Mouse (Mus musculus): ENCODE measurements around the gene Ptprt. TPM values are rescaled to one million over a fixed set of nuclear protein-coding genes. Genes with fewer than 3 reads are reported as not detected.

The Ptprt gene
- total RNA-seq (2021), result 100 to 1,000 TPM in 1 of 2 experiments, 10 to 100 TPM in 1; 94.2 to 103 TPM

DNA sequence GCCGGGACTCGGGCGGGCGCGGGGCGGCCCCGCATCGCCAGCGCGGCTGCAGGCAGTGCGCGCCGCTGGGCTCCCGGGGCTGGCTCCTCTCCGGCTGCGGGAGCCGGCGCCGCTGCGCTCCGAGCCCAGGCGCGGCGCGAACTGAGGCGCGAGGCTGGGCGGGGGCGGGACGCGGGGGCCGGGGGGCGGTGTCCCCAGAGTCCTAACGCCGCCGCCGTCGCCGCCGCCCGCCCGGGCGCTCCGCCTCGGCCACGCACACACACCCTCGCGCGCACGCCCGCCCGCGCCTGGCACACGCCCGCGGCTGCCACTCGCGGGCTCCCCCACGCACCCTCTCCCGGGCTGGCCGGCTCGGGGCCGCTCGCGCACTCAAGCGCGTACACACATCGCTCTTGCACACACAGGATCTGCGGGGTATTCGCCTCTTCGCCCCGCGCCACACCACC is at the start of gene Ptprt:
TSS of gene Ptprt (minus strand) at position 207 of the 446 bp plus-strand sequence.
- peak; percentile 58 to 65 for DNase-seq (ENCODE audit: low spot score in 2 of 2)

GRCm38 (mm10) chr2:162710443-162710842 is 49.5 kb upstream of the Ptprt start:
- no peak for DNase-seq (ENCODE audit: low spot score in 2 of 2)
- intact Hi-C loops (cut with DNase I), result loop anchor here (5.0 kb wide), 2 partner anchors 72 to 177 kb away; no protein-coding TSS in a partner anchor

More for the DNA sequence above, at the start of gene Ptprt:
- intact Hi-C loops (cut with DNase I), result loop anchor here (5.0 kb wide), 2 partner anchors 251 to 364 kb away; no protein-coding TSS in a partner anchor

GRCm38 (mm10) chr2:162699691-162700090 is 38.7 kb upstream of the Ptprt start:
- intact Hi-C loops (cut with DNase I), result no loop called here
- DNase-seq (ENCODE audit: low spot score in 2 of 2), result no peak

DNA sequence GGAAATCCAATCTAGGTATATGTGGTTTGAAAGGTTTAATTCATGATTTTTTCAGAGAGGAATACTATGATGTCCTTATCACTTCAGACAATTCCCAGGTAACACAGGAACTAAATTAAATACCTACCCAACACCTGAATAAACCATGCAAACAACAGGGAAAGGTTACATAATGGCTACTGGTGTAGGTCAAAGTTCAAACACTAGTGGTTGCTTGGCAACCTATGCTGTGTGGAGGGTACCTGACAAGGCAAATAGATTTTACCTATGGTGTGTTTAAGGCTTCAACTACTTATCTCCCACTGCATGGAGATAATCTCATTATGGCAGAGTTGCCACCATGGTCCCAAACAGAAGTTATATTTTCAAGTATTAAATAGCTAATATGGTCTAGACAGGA is 38.1 kb upstream of the Ptprt start:
- intact Hi-C loops (cut with DNase I), result no loop called here
- no peak for DNase-seq (ENCODE audit: low spot score in 2 of 2)

DNA sequence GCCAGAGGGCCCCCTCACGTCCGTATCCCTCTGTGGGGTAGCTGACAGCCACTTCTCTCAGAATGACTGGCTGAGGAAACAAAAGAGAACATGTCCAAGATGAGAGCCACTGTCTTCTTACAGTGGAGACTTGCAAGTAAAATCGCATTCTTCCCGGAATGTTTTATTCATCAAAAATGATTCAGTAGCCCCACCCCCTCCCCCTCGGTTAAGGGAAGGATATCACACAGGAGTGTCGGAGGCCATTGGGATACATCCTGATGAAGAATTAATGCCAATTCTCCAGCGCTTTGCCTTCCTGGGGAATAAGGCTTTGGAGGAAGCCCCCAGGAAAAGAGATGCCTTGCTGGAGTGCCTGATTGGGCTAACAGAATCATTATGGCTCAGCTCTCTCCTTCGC is 37.1 kb upstream of the Ptprt start:
- intact Hi-C loops (cut with DNase I), result no loop called here
- no peak for DNase-seq (ENCODE audit: low spot score in 2 of 2)

DNA sequence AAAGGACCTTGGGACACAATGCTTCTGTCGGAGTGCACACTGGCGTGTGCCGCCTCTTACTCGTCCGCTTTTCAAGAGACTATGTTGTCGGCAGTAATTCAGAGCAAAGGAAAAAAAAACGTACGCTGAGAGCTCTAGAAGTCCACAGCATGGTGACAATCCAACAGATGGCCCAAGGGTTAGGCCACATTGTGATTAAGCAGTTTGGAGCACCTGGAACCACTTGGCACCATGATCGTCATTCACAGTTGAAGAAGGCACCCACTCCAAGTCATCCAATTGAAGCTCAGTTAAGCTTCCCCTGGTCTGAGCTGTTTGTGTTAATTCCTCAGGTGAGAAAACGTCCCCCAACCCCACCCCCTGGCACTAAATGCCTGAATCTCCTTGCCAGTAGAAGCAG is 36.2 kb upstream of the Ptprt start:
- intact Hi-C loops (cut with DNase I), result no loop called here
- no peak for DNase-seq (ENCODE audit: low spot score in 2 of 2)

DNA sequence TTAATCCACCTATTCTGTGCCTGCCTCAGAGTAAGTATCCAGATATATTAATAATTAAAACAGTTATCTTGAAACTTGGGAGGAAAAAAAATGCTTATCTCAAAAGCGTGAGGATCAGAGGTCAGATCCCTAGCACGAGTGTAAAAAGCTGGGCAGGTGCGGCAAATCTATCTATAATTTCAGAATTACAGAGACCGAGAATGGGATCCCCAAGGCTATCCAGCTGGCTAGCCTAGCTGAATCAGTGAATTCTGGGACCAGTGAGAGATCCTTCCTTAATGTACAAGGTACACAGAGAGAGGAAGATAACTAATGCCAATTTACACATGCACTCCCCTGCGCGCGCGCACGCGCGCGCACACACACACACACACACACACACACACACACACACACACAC is 31.2 kb upstream of the Ptprt start:
- intact Hi-C loops (cut with DNase I), result no loop called here

DNA sequence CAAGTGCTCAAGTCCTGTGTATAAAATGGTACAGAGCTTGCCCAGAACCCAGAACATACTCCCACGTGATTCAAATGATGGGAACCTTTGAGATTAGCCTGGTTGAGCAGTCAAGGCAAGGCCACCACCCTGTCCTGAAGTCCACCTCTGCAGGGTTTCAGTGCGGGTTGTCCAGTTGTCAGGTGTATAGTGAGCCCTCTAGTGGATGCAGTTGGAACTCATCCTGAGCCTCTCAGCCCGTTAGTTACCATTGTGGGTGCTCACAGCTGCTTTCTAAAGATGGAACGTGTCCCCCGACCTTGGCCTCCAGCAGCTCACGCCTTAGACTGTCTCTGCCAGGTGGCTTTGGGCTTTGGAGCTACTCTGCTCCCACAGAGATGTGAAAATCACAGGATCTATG is 21.7 kb upstream of the Ptprt start:
- intact Hi-C loops (cut with DNase I), result loop anchor here (5.0 kb wide), 1 partner anchor 1210 kb away; no protein-coding TSS in a partner anchor
- DNase-seq (ENCODE audit: low spot score in 2 of 2), result peak; percentile 56 to 60

More for the DNA sequence above, 31.2 kb upstream of the Ptprt start:
- DNase-seq (ENCODE audit: low spot score in 2 of 2), result no peak

DNA sequence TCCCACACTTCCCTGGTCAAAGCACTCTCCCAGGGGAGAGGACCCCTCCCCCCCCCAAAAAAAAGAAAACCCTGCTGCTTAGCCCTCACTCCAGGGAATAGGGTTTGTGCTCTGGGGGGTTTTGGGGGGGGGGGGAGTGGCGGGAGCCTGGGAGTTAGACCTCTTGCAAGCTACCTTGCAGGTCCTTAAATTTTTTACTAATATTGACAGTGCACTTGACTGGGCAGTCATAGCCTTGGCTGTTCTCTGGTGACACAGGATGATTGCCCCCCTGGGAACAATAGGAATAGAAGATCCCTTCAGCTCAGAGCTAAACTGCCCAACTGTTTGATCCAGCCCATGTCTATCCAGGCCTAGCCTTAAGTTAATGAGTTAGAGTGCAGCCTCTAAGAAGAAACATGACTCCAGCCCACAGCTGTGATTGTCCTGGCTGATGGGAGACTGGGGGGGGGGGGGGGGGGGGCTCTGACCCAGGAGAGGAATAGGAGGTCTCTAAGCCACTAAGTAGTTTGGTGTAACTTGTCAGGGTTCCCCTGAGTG is 1.6 kb upstream of the Ptprt start:
- DNase-seq (ENCODE audit: low spot score in 2 of 2), result no peak
- intact Hi-C loops (cut with DNase I), result loop anchor here (5.0 kb wide), 2 partner anchors 250 to 365 kb away; no protein-coding TSS in a partner anchor

DNA sequence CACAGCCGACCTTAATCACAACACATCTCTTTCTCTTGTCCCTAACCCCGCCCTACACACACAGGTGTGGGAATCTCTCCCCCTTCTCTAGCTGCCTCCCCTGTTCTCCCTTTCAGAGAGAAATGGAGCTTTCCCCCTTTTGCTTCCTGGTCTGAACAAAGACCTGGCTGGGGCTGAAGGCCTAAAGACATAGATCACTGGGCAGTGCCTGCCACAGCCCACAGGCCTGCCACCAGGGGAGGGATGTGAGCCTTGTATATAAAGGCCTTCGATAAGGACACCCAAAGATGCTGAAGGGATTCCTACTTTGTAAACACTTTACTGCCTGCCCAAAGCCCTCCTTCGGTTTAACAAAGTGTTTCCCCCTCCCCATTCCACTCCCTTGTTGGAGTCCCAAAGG is 786 bp upstream of the Ptprt start:
- intact Hi-C loops (cut with DNase I), result loop anchor here (5.0 kb wide), 2 partner anchors 251 to 364 kb away; no protein-coding TSS in a partner anchor
- DNase-seq (ENCODE audit: low spot score in 2 of 2), result no peak

GRCm38 (mm10) chr2:162660231-162660940 is 561 bp downstream of the Ptprt start:
- DNase-seq (ENCODE audit: low spot score in 2 of 2), result peak; percentile 35 to 51
- intact Hi-C loops (cut with DNase I), result loop anchor here (5.0 kb wide), 2 partner anchors 252 to 363 kb away; no protein-coding TSS in a partner anchor

- DNase-seq (ENCODE audit: low spot score in 2 of 2), result peak; percentile 94 to 96
- intact Hi-C loops (cut with DNase I), result loop anchor here (5.0 to 10.0 kb wide), 2 partner anchors 997 to 1444 kb away; no protein-coding TSS in a partner anchor
These were observed 1.9 kb downstream of the Ptprt start for GRCm38 (mm10) chr2:162658997-162659396.

- intact Hi-C loops (cut with DNase I), result loop anchor here (5.0 to 10.0 kb wide), 2 partner anchors 995 to 1443 kb away; no protein-coding TSS in a partner anchor
- no peak for DNase-seq (ENCODE audit: low spot score in 2 of 2)
These were observed 3.4 kb downstream of the Ptprt start for GRCm38 (mm10) chr2:162657541-162657940.

DNA sequence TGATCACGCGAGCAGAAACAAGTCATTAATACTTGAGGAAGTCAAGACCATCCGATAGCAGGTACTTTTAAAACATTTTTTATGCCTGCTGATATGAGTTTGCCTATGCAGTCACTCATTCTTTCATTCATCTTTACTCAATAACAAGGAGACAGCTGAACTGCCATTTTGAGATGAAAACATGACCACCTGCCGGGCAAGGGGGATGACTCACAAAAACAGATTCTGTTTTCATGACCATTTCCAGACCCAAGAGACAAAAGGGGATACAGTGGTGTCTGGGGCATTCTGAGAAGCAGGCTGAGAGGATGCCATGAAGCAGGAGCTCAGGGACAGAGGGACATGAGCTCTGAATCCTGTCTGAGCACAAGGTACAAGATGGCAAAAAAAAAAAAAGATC is 6.5 kb downstream of the Ptprt start:
- intact Hi-C loops (cut with DNase I), result loop anchor here (10.0 kb wide), 1 partner anchor 1440 kb away; no protein-coding TSS in a partner anchor
- DNase-seq (ENCODE audit: low spot score in 2 of 2), result no peak

DNA sequence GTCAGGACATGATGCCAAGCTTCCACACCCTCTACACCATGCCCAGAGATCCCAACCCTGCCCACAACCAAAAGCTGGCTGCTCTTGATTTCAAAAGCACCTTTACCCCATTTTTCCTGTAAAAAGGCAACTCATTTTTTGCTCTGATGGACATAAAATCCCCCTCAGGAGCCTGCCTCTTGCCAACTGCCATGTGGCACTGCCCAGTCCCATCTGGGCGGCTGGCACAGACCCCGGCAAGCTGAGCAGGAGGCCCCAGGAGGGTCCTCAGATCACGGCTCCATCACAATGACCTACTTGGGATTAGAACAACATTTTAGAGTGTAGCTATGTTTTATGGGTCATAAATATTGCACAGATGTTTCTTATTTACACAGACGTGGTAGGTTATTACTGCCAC is 22.3 kb downstream of the Ptprt start:
- intact Hi-C loops (cut with DNase I), result no loop called here
- no peak for DNase-seq (ENCODE audit: low spot score in 2 of 2)

- no peak for DNase-seq (ENCODE audit: low spot score in 2 of 2)
- intact Hi-C loops (cut with DNase I), result no loop called here
These were observed 23.4 kb downstream of the Ptprt start for GRCm38 (mm10) chr2:162637537-162637936.

DNA sequence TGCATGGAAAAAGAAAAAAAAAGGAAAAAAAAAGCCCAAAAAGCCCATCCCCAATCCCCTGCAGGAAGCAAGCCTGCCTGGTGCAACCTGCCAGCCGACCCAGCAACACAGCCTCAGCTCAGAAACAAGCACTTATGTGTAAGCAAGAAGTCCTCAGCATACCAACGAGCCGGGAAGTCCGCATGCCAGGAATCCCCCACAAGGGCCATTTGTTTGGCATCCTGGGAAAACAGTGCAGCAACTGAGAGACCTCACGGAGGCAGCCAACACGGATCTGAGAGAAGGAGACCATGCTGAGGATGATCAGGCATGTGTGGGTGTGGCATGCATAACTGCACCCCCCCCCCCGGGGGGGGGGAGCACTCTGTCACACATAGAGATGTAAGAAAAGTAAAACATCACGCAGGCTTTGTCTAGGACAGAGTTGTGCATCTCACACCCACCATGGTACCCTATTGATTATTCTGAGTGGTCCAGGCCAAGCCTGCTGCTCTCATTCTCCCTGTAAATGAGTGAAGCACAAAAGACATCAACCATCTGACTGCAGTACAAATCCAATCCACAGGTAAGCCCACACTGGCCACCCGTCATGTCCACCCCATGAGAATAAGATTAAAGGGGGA is 24.4 kb downstream of the Ptprt start:
- intact Hi-C loops (cut with DNase I), result no loop called here
- peak; percentile 35 to 63 for DNase-seq (ENCODE audit: low spot score in 2 of 2)

DNA sequence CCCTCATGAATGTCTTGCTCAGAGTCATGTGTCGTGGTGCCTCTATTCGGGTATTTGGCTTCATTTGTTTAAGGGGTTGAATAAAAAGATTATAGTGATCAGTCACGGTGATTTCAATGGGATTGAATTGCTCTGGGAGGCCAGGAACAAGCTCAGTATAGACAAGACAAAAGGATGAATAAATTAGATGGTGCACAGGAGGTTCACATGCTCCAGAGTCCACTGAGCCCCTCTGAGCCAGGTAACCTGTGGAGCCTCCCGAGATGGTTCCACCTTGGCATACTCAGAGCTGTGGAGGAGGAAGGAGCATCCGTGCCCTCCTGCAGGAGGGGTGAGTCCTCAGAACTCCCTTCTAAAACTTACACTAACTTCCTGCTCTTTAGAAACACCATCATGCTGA is 26.0 kb downstream of the Ptprt start:
- DNase-seq (ENCODE audit: low spot score in 2 of 2), result no peak
- intact Hi-C loops (cut with DNase I), result no loop called here

DNA sequence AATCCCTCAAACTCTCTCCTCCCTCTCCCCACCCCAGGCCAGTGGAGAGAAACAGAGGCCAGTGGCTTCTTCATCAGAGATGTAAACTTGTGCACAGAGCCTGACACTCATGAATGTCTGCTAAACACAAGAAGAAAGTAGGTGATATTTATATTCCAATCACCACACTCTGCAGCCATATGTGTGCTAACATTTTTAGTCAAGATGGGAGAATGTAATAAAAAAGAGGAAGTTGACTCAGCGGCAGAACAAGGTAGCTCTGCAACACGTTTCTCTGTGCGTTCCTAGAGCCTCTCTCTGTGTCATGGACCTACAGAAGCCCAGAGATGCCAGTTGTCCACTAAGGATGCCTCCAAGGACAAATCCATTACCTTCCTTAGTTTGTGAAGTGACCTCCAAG is 34.9 kb downstream of the Ptprt start:
- intact Hi-C loops (cut with DNase I), result no loop called here
- DNase-seq (ENCODE audit: low spot score in 2 of 2), result peak in 1 of 2 experiments; percentile 71

GRCm38 (mm10) chr2:162624707-162625106 is 36.2 kb downstream of the Ptprt start:
- intact Hi-C loops (cut with DNase I), result no loop called here
- peak in 1 of 2 experiments; percentile 68 for DNase-seq (ENCODE audit: low spot score in 2 of 2)
